Mouse (Mus musculus): Measurements from ENCODE around the gene Pla1a.

DNA sequence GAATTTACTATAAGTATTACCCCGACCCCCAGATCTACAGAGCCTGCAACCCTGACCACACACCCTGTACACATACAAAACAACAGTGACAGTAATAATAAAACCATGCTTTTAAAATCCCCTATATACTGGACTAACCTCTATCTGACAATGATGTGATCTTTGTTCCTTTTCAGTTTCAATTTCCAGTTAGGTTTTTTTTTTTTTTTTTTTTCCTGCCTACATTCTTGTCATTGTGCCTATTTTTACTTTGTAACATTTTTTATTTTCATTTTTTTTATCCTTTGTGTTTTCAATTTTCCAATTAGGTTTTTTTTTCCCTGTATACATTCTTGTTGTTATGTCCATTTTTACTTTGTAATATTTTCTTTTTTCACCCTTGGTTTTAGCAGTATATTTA is 7.1 kb downstream of the Pla1a start:
- TF ChIP-seq CTCF (IDR thresholded peaks at IDR 0.05; ENCODE audit: low read depth, low read length) = no peak
- no peak for TF ChIP-seq POLR2A (IDR thresholded peaks at IDR 0.05; ENCODE audit: borderline replicate concordance, low read depth, low read length)

All from bone marrow macrophage, adult 2 months (primary cell).